Mouse (Mus musculus): ENCODE data around the gene Ncam2.

The Ncam2 gene

DNA sequence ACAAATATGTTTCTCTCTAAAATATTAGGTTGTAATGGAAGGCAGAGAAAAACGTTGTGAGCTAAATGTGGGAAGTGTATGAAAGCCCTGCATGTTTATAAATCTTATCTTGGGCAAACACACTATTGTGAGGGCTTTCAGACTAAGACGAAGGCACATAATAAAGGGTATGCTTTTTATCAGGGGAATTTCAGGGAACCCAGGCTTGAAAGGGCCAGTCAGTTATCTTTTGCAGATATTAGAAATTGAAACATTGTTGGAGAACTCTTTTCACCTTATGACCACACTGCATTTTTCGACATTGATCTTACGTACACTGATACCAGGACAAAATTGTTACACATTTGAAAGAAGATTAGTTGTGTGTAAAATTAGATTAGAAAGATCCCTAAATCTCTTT lies 423.3 kb downstream of the Ncam2 start:
- no peak for DNase-seq (ENCODE audit: low read depth in 1 of 2, low spot score in 2 of 2)

DNA sequence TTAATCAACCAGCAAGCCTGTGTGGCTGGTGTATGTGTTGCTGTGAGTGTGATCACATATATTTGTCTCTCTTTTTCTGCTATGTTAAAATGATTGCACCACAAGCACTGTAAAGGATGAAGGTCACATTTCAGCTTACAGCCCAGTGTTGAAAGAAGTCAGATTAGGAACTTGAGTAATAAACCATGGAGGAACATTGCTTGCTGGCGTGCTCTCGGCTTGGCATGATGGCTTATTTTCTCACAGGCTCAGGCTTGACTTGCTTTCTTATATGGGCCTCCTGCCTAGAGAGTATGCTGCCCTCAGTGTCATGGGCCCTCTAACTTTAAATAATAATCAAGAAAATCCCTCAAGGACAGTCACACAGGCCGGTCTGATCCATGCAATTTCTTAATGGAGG lies 449.8 kb downstream of the Ncam2 start:
- no peak for DNase-seq (ENCODE audit: low read depth in 1 of 2, low spot score in 2 of 2)

DNA sequence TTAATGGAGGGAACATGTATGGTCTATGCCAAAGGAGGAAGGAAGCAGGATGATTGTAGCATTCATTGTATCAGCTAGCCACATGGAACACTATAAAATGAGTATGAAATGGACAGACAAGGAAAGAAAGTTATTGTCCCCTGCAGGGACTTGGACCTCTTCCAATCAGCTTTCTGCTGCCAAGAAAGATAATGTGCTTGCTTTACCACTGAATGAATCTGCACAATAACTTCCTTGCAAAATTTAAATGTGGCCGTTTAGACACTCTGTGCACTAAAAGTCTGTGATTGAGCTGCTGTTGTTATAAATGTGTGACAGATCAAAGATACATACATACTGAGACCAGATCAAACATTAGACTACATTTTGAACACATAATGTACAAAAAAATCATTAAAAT lies 451.1 kb downstream of the Ncam2 start:
- no peak for DNase-seq (ENCODE audit: low read depth in 1 of 2, low spot score in 2 of 2)

DNA sequence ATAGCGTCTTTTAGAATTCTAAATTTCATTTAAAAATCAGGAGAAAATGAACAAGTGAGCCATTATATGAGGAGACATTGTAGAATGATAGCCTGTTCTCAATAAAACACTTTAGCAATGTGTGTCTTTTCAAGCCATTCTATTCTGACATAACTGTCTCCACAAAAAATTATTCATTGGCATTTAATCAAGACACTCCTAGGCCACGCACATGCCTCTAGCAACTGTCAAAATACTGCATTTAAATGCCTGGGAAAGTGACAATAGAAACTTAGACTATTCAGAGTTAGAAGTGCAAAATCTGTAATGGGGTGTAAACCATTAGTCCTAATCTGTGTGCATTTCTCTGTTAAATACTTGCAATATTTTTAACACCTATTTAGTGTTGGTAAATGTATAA lies 456.1 kb downstream of the Ncam2 start:
- DNase-seq (ENCODE audit: low read depth in 1 of 2, low spot score in 2 of 2): no peak

DNA sequence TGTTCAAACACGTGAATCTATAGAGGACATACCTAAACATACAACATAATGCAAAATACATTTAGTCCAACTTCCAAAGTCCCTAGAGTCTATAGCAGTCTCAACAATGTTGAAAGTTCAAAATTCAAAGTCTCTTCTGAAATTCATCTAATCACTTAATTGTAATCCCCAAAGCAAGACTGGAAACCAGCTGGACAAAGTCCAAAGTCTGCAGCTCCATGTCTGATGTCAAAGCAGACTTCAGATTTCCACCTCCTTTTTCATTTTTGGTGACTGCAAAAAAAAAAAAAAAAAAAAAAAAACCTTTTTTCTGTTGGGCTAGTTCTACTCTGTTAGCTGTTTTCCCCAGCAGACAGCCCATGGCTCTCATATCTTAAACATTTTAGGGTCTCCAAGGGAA lies 473.4 kb downstream of the Ncam2 start:
- DNase-seq (ENCODE audit: low read depth in 1 of 2, low spot score in 2 of 2): no peak

DNA sequence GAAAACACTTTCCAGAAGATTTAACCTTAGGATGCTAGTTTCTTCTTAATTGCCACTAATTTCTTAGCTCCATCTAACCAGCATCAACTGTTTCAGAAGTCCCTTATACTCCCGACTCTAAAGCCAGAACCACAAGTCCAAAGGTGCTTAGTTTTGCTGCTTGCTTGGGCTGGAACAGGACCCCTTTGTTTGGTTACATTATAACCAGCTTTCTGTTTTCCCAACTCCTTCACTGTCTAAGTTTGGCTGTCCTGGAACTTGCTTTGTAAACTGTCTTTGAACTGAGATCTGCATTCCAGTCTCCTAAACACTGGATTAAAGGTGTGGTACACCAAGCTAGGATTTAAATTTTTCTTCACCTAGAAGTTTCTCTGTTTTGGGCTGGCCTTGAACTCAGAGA lies 475.0 kb downstream of the Ncam2 start:
- DNase-seq (ENCODE audit: low read depth in 1 of 2, low spot score in 2 of 2): no peak

All from monocyte, adult 2 months (primary cell).